Mouse (Mus musculus): ENCODE results near the gene Cdc16. TPM values are rescaled to one million over a fixed set of nuclear protein-coding genes. Genes with fewer than 3 reads are reported as not detected.

Cdc16 gene
- 51.5 TPM for polyA plus RNA-seq (2012; fragmentation: generic; extraction: Trizol)

- Histone ChIP-seq H3ac (ENCODE audit: control insufficient read depth, insufficient read length) (peak within 1 kb of the TSS; percentile 53), H3K79me2 (ENCODE audit: control insufficient read depth, insufficient read depth) (peaks cover 28% of the 10 kb centered on the region)
- TF ChIP-seq TCF12 (IDR thresholded peaks at IDR 0.05; ENCODE audit: insufficient read depth, poor library complexity, severe bottlenecking), result no peak
- no peak for TF ChIP-seq TCF3 (IDR thresholded peaks at IDR 0.05; ENCODE audit: insufficient read length, low read depth)
- TF ChIP-seq REST (IDR thresholded peaks at IDR 0.05; ENCODE audit: insufficient read depth, insufficient read length), result no peak
- TF ChIP-seq POLR2A (IDR thresholded peaks at IDR 0.05; ENCODE audit: insufficient read length, low read depth), result peak; percentile 89
- peak; percentile 8 for TF ChIP-seq SRF (IDR thresholded peaks at IDR 0.05; ENCODE audit: control insufficient read depth, insufficient read length, low read depth)
- TF ChIP-seq MYOG (IDR thresholded peaks at IDR 0.05; ENCODE audit: control insufficient read depth in 1 of 3, insufficient read depth in 1 of 3, insufficient read length in 2 of 3, low read depth in 2 of 3), result peak in 2 of 3 experiments; percentile 40 to 67
- TF ChIP-seq USF1 (IDR thresholded peaks at IDR 0.05; ENCODE audit: low read depth), result peak; percentile 28
- peak in 2 of 3 experiments; percentile 5 to 41 for TF ChIP-seq MYOD1 (IDR thresholded peaks at IDR 0.05; ENCODE audit: control insufficient read depth in 1 of 3, insufficient read length in 2 of 3, low read depth in 2 of 3)
- TF ChIP-seq MAX (IDR thresholded peaks at IDR 0.05; ENCODE audit: low read depth), result no peak
- peak; percentile 8 for TF ChIP-seq E2F4 (IDR thresholded peaks at IDR 0.05; ENCODE audit: insufficient read depth)
- no peak for TF ChIP-seq CEBPB (IDR thresholded peaks at IDR 0.05; ENCODE audit: insufficient read depth, poor library complexity, severe bottlenecking)
- peak; percentile 50 for TF ChIP-seq POLR2AphosphoS2 (IDR thresholded peaks at IDR 0.05; ENCODE audit: insufficient read length, low read depth)
Observed at GRCm38 (mm10) chr8:13756982-13757804, at the start of gene Cdc16. Gene Cdc16 (plus strand): TSS chr8:13757676.

GRCm38 (mm10) chr8:13708514-13708913, 49.0 kb upstream of the Cdc16 start:
- H3K79me2 ChIP-seq (ENCODE audit: control insufficient read depth, insufficient read depth), result no peaks in the 10 kb centered on the region
- H3ac ChIP-seq (ENCODE audit: control insufficient read depth, insufficient read length), result no peak overlapping the region
- H3K36me3 ChIP-seq (ENCODE audit: control insufficient read depth, insufficient read depth), result no peaks in the 10 kb centered on the region
- no peak overlapping the region for H3K4me2 ChIP-seq (ENCODE audit: low read depth)
- no peak overlapping the region for H3K4me3 ChIP-seq
- no peak for TF ChIP-seq MAX (IDR thresholded peaks at IDR 0.05; ENCODE audit: low read depth)
- no peak for TF ChIP-seq USF1 (IDR thresholded peaks at IDR 0.05; ENCODE audit: low read depth)
- no peak for TF ChIP-seq SRF (IDR thresholded peaks at IDR 0.05; ENCODE audit: control insufficient read depth, insufficient read length, low read depth)
- no peak for TF ChIP-seq MYOG (IDR thresholded peaks at IDR 0.05; ENCODE audit: control insufficient read depth in 1 of 3, insufficient read depth in 1 of 3, insufficient read length in 2 of 3, low read depth in 2 of 3)
- H3K27me3 ChIP-seq (ENCODE audit: control insufficient read depth, insufficient read depth, insufficient read length), result no peaks in the 10 kb centered on the region

More at GRCm38 (mm10) chr8:13756982-13757804, at the start of gene Cdc16:
- H3K4me2 ChIP-seq (ENCODE audit: low read depth), result peak within 1 kb of the TSS; percentile 91
- peak within 1 kb of the TSS; percentile 84 for H3K4me3 ChIP-seq
- no peaks in the 10 kb centered on the region for H3K27me3 ChIP-seq (ENCODE audit: control insufficient read depth, insufficient read depth, insufficient read length)
- H3K36me3 ChIP-seq (ENCODE audit: control insufficient read depth, insufficient read depth), result peaks cover 15% of the 10 kb centered on the region

- no peaks in the 10 kb centered on the region for H3K79me2 ChIP-seq (ENCODE audit: control insufficient read depth, insufficient read depth)
- H3K4me2 ChIP-seq (ENCODE audit: low read depth), result no peak overlapping the region
- no peak overlapping the region for H3K4me3 ChIP-seq
- H3ac ChIP-seq (ENCODE audit: control insufficient read depth, insufficient read length), result no peak overlapping the region
- no peaks in the 10 kb centered on the region for H3K27me3 ChIP-seq (ENCODE audit: control insufficient read depth, insufficient read depth, insufficient read length)
- TF ChIP-seq POLR2AphosphoS2 (IDR thresholded peaks at IDR 0.05; ENCODE audit: insufficient read length, low read depth) (no peak), TCF3 (IDR thresholded peaks at IDR 0.05; ENCODE audit: insufficient read length, low read depth) (no peak), E2F4 (IDR thresholded peaks at IDR 0.05; ENCODE audit: insufficient read depth) (no peak), MYOG (IDR thresholded peaks at IDR 0.05; ENCODE audit: control insufficient read depth in 1 of 3, insufficient read depth in 1 of 3, insufficient read length in 2 of 3, low read depth in 2 of 3) (no peak), CEBPB (IDR thresholded peaks at IDR 0.05; ENCODE audit: insufficient read depth, poor library complexity, severe bottlenecking) (no peak), POLR2A (IDR thresholded peaks at IDR 0.05; ENCODE audit: insufficient read length, low read depth) (no peak), USF1 (IDR thresholded peaks at IDR 0.05; ENCODE audit: low read depth) (no peak), TCF12 (IDR thresholded peaks at IDR 0.05; ENCODE audit: insufficient read depth, poor library complexity, severe bottlenecking) (no peak), MAX (IDR thresholded peaks at IDR 0.05; ENCODE audit: low read depth) (no peak), MYOD1 (IDR thresholded peaks at IDR 0.05; ENCODE audit: control insufficient read depth in 1 of 3, insufficient read length in 2 of 3, low read depth in 2 of 3) (no peak), SRF (IDR thresholded peaks at IDR 0.05; ENCODE audit: control insufficient read depth, insufficient read length, low read depth) (no peak), REST (IDR thresholded peaks at IDR 0.05; ENCODE audit: insufficient read depth, insufficient read length) (no peak)
- no peaks in the 10 kb centered on the region for H3K36me3 ChIP-seq (ENCODE audit: control insufficient read depth, insufficient read depth)
Observed at GRCm38 (mm10) chr8:13718980-13719379, 38.5 kb upstream of the Cdc16 start.

- H3K4me2 ChIP-seq (ENCODE audit: low read depth), result no peak overlapping the region
- H3K27me3 ChIP-seq (ENCODE audit: control insufficient read depth, insufficient read depth, insufficient read length), result no peaks in the 10 kb centered on the region
- no peaks in the 10 kb centered on the region for H3K79me2 ChIP-seq (ENCODE audit: control insufficient read depth, insufficient read depth)
- H3ac ChIP-seq (ENCODE audit: control insufficient read depth, insufficient read length), result no peak overlapping the region
- H3K4me3 ChIP-seq, result no peak overlapping the region
- TF ChIP-seq TCF12 (IDR thresholded peaks at IDR 0.05; ENCODE audit: insufficient read depth, poor library complexity, severe bottlenecking), result no peak
- TF ChIP-seq POLR2AphosphoS2 (IDR thresholded peaks at IDR 0.05; ENCODE audit: insufficient read length, low read depth), result no peak
- H3K36me3 ChIP-seq (ENCODE audit: control insufficient read depth, insufficient read depth), result no peaks in the 10 kb centered on the region
Observed at GRCm38 (mm10) chr8:13725722-13726121, 31.8 kb upstream of the Cdc16 start.

- H3K4me3 ChIP-seq, result no peak overlapping the region
- H3K79me2 ChIP-seq (ENCODE audit: control insufficient read depth, insufficient read depth), result no peaks in the 10 kb centered on the region
- TF ChIP-seq MAX (IDR thresholded peaks at IDR 0.05; ENCODE audit: low read depth) (no peak), TCF12 (IDR thresholded peaks at IDR 0.05; ENCODE audit: insufficient read depth, poor library complexity, severe bottlenecking) (no peak), USF1 (IDR thresholded peaks at IDR 0.05; ENCODE audit: low read depth) (peak; percentile 7), CEBPB (IDR thresholded peaks at IDR 0.05; ENCODE audit: insufficient read depth, poor library complexity, severe bottlenecking) (peak; percentile 68; the same call in 1 of the 2 replicates), SRF (IDR thresholded peaks at IDR 0.05; ENCODE audit: control insufficient read depth, insufficient read length, low read depth) (no peak), POLR2A (IDR thresholded peaks at IDR 0.05; ENCODE audit: insufficient read length, low read depth) (no peak), MYOD1 (IDR thresholded peaks at IDR 0.05; ENCODE audit: control insufficient read depth in 1 of 3, insufficient read length in 2 of 3, low read depth in 2 of 3) (no peak)
- H3K4me2 ChIP-seq (ENCODE audit: low read depth), result no peak overlapping the region
- H3ac ChIP-seq (ENCODE audit: control insufficient read depth, insufficient read length), result no peak overlapping the region
- H3K27me3 ChIP-seq (ENCODE audit: control insufficient read depth, insufficient read depth, insufficient read length), result no peaks in the 10 kb centered on the region
- no peaks in the 10 kb centered on the region for H3K36me3 ChIP-seq (ENCODE audit: control insufficient read depth, insufficient read depth)
Observed at GRCm38 (mm10) chr8:13727469-13728094, 29.9 kb upstream of the Cdc16 start.
